Mouse (Mus musculus) kidney, embryonic 16.5 days (tissue): ENCODE data around the gene A430005L14Rik. TPM values are rescaled to one million over a fixed set of nuclear protein-coding genes. Genes with fewer than 3 reads are reported as not detected.
A peak's percentile ranks its signal among the peaks of the same experiment; 100 is the strongest.

Source experiments
- ATAC-seq: fragments of 200-750 bp; cut with Nextera tagmentation; 2 replicates; pipeline ENCODE4 v1.8.0; 2017; ENCODE audit warnings: moderate TSS enrichment; ENCODE audit not compliant: low FRiP score, low TSS enrichment
- H3K27ac ChIP-seq: fragments of 300-500 bp; sonication (generic); 2 replicates; pipeline ENCODE4 v1.5.1; 2014; ENCODE audit warnings: low read length
- H3K27me3 ChIP-seq: fragments of 300-500 bp; sonication (generic); 2 replicates; pipeline ENCODE4 v1.6.1; 2014; ENCODE audit warnings: low read length, control low read depth, mixed read lengths; ENCODE audit not compliant: insufficient read depth
- H3K36me3 ChIP-seq: fragments of 300-500 bp; sonication (generic); 2 replicates; pipeline ENCODE4 v1.6.1; 2014; ENCODE audit warnings: low read length, control low read depth, mixed read lengths; ENCODE audit not compliant: insufficient read depth
- H3K4me1 ChIP-seq: fragments of 300-500 bp; sonication (generic); 2 replicates; pipeline ENCODE4 v1.6.1; 2014; ENCODE audit warnings: low read length, control low read depth, mixed read lengths; ENCODE audit not compliant: insufficient read depth
- H3K4me2 ChIP-seq: fragments of 300-500 bp; sonication (generic); replicated peaks from 2 replicates; pipeline ENCODE4 v1.6.1; 2014; ENCODE audit warnings: low read depth, low read length
- H3K4me3 ChIP-seq: fragments of 300-500 bp; sonication (generic); 2 replicates; pipeline ENCODE4 v1.5.1; 2014; ENCODE audit warnings: mild to moderate bottlenecking, low read length
- H3K9ac ChIP-seq: fragments of 300-500 bp; sonication (generic); replicated peaks from 2 replicates; pipeline ENCODE4 v1.6.1; 2014; ENCODE audit warnings: low read length
- H3K9me3 ChIP-seq: fragments of 300-500 bp; sonication (generic); 2 replicates; pipeline ENCODE4 v1.6.1; 2016; ENCODE audit warnings: low read length, control low read depth
- WGBS: fragments of 180-500 bp; shearing (Covaris S2); extraction: QIAGEN DNeasy Blood & Tissue Kit; methylation state at CpG from one replicate; pipeline ENCODE4 v1.1.7; 2014; 5-methylcytosine and 5-hydroxymethylcytosine counted together
- polyA plus RNA-seq: library from polyadenylated mRNA; unstranded; fragments of >200 nt; fragmentation: Nextera tagmentation; extraction: Ambion mirVana; gene quantifications from 2 replicates; pipeline ENCODE4 v1.2.1, GENCODE M21; 2015

The A430005L14Rik gene
- polyA plus RNA-seq, 1 experiment from 2014 or later: 94.6 TPM

DNA sequence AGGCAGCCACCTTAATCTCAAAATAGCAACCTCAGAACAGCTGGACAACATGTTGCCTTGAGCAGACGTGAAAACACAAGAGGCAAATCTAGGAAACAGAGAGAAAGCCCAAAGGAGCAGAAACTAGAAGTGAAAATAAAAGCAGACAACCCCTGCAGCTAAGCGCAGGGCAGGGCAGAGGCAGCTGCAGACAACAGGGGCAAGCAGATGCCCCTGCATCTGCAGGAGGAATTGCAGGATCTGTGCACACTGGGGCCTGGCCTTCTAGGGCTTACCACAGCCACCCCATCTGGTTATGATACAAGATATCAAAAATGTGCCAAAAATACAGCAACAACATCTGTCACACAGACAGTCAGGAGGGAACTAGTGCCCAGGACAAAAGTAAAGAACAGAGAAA is 10.5 kb downstream of the A430005L14Rik start:
- WGBS: 88% methylated on average over 2 of the region's 2 CpGs
- H3K27me3 ChIP-seq: no peaks in the 10 kb centered on the region
- H3K27ac ChIP-seq: no peak overlapping the region
- H3K4me3 ChIP-seq: no peak overlapping the region
- no peak overlapping the region for H3K9ac ChIP-seq
- no peak for ATAC-seq
- H3K36me3 ChIP-seq: peaks cover 53% of the 10 kb centered on the region
- H3K4me2 ChIP-seq: no peak overlapping the region
- H3K4me1 ChIP-seq: no peaks in the 10 kb centered on the region
- H3K9me3 ChIP-seq: no peaks in the 10 kb centered on the region

DNA sequence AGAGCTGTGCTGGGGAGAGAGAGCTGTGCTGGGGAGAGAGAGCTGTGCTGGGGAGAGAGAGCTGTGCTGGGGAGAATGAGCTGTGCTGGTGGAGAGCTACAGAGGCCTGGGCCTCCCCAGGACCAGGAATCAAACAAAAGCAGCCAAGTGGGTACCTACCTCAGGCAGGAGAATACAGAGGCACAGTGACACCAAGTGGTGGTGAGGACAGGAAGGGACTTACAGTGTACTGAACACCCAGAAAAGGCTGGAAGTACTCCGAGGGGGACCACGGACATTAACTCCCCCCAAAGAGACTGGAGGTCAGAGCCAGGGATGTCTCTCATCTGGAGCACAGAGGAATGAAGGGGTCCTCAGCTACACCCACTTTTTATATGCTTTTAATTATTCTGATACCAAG is 11.0 kb downstream of the A430005L14Rik start:
- Histone ChIP-seq H3K4me3 (no peak overlapping the region), H3K36me3 (peaks cover 48% of the 10 kb centered on the region), H3K4me2 (no peak overlapping the region), H3K9me3 (no peaks in the 10 kb centered on the region), H3K9ac (no peak overlapping the region), H3K27me3 (no peaks in the 10 kb centered on the region), H3K27ac (no peak overlapping the region), H3K4me1 (no peaks in the 10 kb centered on the region)
- WGBS: 79% methylated on average over 2 of the region's 2 CpGs
- no peak for ATAC-seq

DNA sequence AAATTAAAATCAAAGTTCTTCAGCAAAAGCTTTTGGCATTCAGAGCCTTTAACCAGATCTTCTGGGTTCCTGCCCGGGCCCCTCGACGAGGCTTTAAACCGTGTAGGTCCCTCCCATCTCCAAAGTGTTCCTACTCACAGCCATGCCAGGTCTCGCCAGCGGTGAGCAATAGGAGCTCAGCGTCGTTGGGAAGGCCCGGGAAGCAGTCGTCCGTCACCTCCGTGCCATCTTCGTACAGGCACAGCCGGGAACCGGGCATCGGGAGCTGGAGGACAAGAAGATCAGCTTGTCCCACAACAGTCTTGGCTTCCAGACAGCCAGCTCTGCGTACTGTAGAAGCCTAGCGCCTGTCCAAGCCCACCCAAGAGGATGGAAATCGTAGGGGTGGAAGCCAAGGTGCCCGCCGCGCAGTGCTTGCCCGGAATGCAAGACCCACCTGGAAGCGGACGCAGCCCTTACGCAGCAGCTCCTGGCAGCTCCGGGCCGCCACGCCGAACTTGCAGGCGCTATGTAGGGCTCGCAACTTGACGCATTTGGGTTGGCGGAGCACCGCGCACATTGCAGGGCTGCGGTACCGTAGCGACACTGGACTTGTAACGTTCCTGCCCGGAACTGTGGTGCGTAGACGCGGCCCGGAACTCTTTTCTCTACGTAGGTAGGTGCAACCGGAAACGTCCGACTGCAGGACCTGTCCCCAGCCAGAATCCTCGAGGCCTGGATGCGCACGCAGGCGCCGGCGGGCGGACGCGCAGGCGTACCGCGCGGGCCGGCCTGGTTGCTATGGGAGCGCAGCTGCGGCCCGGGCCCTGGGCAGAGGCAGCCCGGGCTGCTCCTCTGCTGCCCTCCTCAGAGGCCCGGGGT is 17.6 kb downstream of the A430005L14Rik start, which contains the start of the genes Dffb and Cep104:
TSS of gene Dffb (minus strand) at position 696 of the 861 bp plus-strand sequence.
TSS of gene Cep104 (plus strand) at position 764 of the 861 bp plus-strand sequence.
- peaks cover 23% of the 10 kb centered on the region for H3K36me3 ChIP-seq
- 0 out of 2 replicates have a peak within 1 kb of the TSS, but pooled peaks have one; percentile 32 for H3K27ac ChIP-seq
- peak within 1 kb of the TSS; percentile 84 for H3K4me3 ChIP-seq
- no peaks in the 10 kb centered on the region for H3K27me3 ChIP-seq
- H3K4me2 ChIP-seq: peak within 1 kb of the TSS; percentile 97
- H3K9ac ChIP-seq: peak within 1 kb of the TSS; percentile 94
- WGBS: under 1% methylated on average over 68 of the region's 68 CpGs
- peaks cover 18% of the 10 kb centered on the region for H3K4me1 ChIP-seq
- no peaks in the 10 kb centered on the region for H3K9me3 ChIP-seq
- peak; percentile 98 for ATAC-seq

DNA sequence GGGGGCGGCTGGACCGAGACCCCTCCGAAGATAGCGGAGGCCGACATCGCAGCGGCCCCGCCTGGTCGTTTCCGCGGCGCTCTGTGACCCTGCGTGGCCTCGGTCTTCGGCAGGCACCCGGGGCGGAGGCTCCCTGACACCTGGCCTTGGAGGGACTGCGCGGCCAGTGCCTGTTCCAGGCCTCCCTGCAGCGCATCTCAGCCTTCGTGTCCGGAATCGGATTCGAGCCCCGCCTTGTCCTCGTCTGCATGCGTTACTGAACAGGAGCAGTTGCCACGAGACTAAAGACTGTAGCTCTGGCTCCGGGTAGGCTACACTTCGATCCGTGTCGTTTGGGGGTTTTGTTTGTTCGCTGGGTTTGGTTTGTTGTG is 18.2 kb downstream of the A430005L14Rik start:
- Histone ChIP-seq H3K27ac (0 out of 2 replicates have a peak overlapping the region, but pooled peaks have one; percentile 32), H3K36me3 (peaks cover 20% of the 10 kb centered on the region), H3K9ac (peak overlapping the region; percentile 94), H3K27me3 (no peaks in the 10 kb centered on the region), H3K4me3 (peak overlapping the region; percentile 84), H3K4me1 (peaks cover 18% of the 10 kb centered on the region), H3K4me2 (peak overlapping the region; percentile 97), H3K9me3 (no peaks in the 10 kb centered on the region)
- ATAC-seq: peak; percentile 73; the same call in 1 of the 2 replicates
- WGBS: under 1% methylated on average over 33 of the region's 33 CpGs

DNA sequence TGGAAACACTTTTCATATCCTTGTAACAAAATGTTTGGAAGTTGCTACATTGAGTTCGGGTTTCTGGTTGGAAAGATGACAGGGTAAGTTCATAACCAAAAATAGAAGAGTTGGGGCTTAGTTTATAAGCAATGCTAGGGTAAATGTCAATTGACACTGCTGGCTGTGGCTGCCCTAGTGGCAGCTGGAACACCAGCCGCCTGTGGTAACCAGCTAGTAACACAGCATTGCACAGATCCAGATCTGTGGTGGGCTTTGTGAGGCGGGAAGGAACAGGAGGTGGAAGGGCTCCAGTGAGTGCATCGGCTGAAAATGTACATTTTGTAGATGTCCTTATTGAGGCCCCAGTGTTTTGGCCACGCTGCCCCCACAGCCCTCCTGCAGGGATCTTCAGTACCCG is 18.7 kb downstream of the A430005L14Rik start:
- no peaks in the 10 kb centered on the region for H3K9me3 ChIP-seq
- H3K4me2 ChIP-seq: peak overlapping the region; percentile 97
- peaks cover 18% of the 10 kb centered on the region for H3K4me1 ChIP-seq
- WGBS: 38% methylated on average over 6 of the region's 6 CpGs
- no peaks in the 10 kb centered on the region for H3K27me3 ChIP-seq
- ATAC-seq: no peak
- peaks cover 16% of the 10 kb centered on the region for H3K36me3 ChIP-seq
- peak overlapping the region; percentile 94 for H3K9ac ChIP-seq
- no peak overlapping the region for H3K27ac ChIP-seq
- H3K4me3 ChIP-seq: peak overlapping the region; percentile 84

DNA sequence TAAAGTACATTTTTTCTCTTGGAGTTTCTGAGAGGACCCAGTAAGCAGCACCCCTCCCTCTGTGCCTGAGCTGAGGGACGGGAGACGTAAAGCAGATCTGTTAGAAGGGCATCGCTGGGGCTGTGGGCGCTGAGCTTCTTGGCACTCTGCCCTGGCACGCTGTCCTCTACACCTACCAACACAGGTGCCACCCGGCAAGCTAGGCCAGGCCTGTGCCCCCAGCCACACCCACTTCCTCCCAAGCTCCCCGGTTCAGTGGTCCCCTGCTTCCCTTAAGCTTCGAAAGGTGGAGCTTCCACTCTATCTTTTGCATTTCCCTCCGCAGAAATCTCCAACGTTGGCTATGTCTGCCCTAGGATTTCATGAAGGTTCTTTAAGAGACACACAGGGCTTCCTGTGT is 22.2 kb downstream of the A430005L14Rik start:
- Histone ChIP-seq H3K9ac (no peak overlapping the region), H3K27me3 (no peaks in the 10 kb centered on the region), H3K4me2 (no peak overlapping the region), H3K27ac (no peak overlapping the region), H3K36me3 (peaks cover 29% of the 10 kb centered on the region), H3K9me3 (no peaks in the 10 kb centered on the region), H3K4me3 (no peak overlapping the region), H3K4me1 (peaks cover 13% of the 10 kb centered on the region)
- WGBS: 88% methylated on average over 10 of the region's 10 CpGs
- ATAC-seq: no peak

DNA sequence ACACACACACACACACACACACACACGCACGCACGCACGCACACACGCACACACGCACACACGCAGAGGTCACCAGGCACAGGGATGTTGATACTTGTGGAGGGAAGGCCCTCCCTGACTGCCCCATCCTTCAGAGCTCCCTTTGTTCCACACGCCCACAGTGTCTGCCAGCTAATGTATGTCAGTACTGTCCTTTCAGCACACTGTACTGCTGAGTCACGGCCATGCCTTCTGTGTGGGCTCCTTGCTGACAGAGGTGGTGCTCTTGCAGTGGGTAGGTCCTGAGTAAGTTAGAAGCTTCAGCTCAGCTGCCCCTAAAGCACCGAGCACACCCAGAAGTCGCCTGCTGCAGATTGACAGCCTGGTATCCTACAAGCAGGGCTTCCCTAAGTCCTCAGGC is 23.4 kb downstream of the A430005L14Rik start:
- WGBS: 86% methylated on average over 11 of the region's 11 CpGs
- Histone ChIP-seq H3K4me1 (peaks cover 11% of the 10 kb centered on the region), H3K4me3 (no peak overlapping the region), H3K36me3 (peaks cover 41% of the 10 kb centered on the region), H3K27me3 (no peaks in the 10 kb centered on the region), H3K9ac (no peak overlapping the region), H3K4me2 (no peak overlapping the region), H3K9me3 (no peaks in the 10 kb centered on the region), H3K27ac (no peak overlapping the region)
- ATAC-seq: no peak

DNA sequence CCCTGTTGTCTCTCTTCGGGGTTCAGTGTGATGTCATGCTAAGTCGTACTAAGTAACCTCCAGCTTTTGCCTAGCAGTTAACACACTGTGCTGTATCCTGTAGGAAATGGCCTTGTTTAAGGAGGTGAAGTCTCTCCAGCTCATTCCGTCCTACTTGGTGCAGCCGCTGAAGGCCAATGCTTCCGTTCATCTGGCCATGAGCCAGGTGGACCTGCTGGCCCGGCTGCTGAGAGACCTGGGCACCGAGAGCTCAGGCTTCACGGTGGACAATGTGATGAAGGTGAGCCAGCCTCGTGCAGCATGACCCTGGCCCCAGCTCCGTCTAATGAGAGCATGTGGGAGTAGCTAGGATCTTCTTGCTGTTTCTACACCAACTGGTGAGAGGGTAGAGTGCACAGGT is 35.7 kb downstream of the A430005L14Rik start:
- 75% methylated on average over 10 of the region's 10 CpGs for WGBS
- Histone ChIP-seq H3K9me3 (no peaks in the 10 kb centered on the region), H3K9ac (no peak overlapping the region), H3K27ac (no peak overlapping the region), H3K4me2 (no peak overlapping the region), H3K36me3 (peaks cover 79% of the 10 kb centered on the region), H3K27me3 (no peaks in the 10 kb centered on the region), H3K4me3 (no peak overlapping the region), H3K4me1 (no peaks in the 10 kb centered on the region)
- no peak for ATAC-seq

DNA sequence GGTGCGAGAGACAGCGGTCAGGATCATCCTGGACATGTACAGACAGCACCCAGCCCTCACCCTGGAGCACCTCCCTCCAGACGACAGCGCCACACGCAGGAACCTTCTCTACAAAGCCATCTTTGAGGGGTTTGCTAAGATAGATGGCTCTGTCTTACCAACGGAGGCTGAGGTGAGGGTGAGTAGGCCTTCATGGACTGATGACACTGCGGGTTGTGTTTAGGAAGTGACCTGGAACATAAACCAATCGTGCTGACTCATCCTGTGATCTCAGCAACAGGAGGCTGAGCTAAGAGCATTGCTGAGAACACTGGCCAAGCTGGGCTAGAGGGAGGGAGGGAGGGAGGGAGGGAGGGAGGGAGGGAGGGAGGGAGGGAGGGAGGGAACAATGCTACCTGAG is 36.5 kb downstream of the A430005L14Rik start:
- 92% methylated on average over 8 of the region's 8 CpGs for WGBS
- H3K4me2 ChIP-seq: no peak overlapping the region

DNA sequence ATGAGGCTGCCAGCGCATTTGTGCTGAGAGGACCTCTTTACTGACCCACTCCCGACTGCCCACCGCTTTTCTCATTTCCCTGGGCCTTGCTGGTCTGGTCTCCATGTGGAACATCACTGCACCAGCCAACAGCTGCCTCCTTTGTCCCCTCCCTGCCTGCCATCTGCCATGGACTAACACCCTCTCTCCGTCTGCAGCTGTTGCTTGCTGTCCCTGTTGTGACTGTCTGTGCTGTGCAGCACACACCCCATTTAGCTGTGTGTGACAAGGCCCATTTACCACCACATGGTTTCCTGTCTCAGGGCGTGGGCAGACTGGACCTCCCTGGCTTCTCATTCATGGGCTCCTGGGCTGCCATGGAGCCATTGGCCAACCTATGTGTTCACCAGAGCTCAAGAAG is 48.5 kb downstream of the A430005L14Rik start:
- H3K9me3 ChIP-seq: no peaks in the 10 kb centered on the region
- WGBS: 85% methylated on average over 5 of the region's 5 CpGs
- no peaks in the 10 kb centered on the region for H3K4me1 ChIP-seq
- H3K27ac ChIP-seq: no peak overlapping the region
- ATAC-seq: no peak
- H3K27me3 ChIP-seq: no peaks in the 10 kb centered on the region
- H3K36me3 ChIP-seq: peaks cover 37% of the 10 kb centered on the region
- no peak overlapping the region for H3K4me3 ChIP-seq
- H3K4me2 ChIP-seq: no peak overlapping the region
- no peak overlapping the region for H3K9ac ChIP-seq

More for the DNA sequence above, 36.5 kb downstream of the A430005L14Rik start:
- Histone ChIP-seq H3K4me1 (no peaks in the 10 kb centered on the region), H3K9ac (no peak overlapping the region), H3K4me3 (no peak overlapping the region), H3K9me3 (no peaks in the 10 kb centered on the region), H3K27me3 (no peaks in the 10 kb centered on the region), H3K27ac (no peak overlapping the region), H3K36me3 (peaks cover 80% of the 10 kb centered on the region)
- ATAC-seq: no peak
